Mouse (Mus musculus) liver, embryonic 13.5 days (tissue): ENCODE data around the gene Eva1a. TPM values are rescaled to one million over a fixed set of nuclear protein-coding genes. Genes with fewer than 3 reads are reported as not detected.
A peak's percentile ranks its signal among the peaks of the same experiment; 100 is the strongest.

Experiments
- ATAC-seq: fragments of 200-750 bp; cut with Nextera tagmentation; 2 replicates; pipeline ENCODE4 v1.8.0; 2017; ENCODE audit warnings: low read depth, mild to moderate bottlenecking, moderate number of reproducible peaks, moderate library complexity
- DNase-seq: peaks from one replicate; pipeline ENCODE4 v3.0.0; 2022
- H3K27ac ChIP-seq: fragments of 300-500 bp; sonication (generic); 2 replicates; pipeline ENCODE4 v1.5.1; 2015; ENCODE audit warnings: moderate library complexity, mild to moderate bottlenecking, inconsistent platforms
- H3K27me3 ChIP-seq: fragments of 300-500 bp; sonication (generic); 2 replicates; pipeline ENCODE4 v1.6.1; 2015; ENCODE audit warnings: mild to moderate bottlenecking, inconsistent platforms
- H3K36me3 ChIP-seq: fragments of 300-500 bp; sonication (generic); 2 replicates; pipeline ENCODE4 v1.6.1; 2015; ENCODE audit warnings: mild to moderate bottlenecking, inconsistent platforms
- H3K4me1 ChIP-seq: fragments of 300-500 bp; sonication (generic); replicated peaks from 2 replicates; pipeline ENCODE4 v1.6.1; 2015; ENCODE audit warnings: inconsistent platforms
- H3K4me2 ChIP-seq: fragments of 300-500 bp; sonication (generic); 2 replicates; pipeline ENCODE4 v1.6.1; 2015; ENCODE audit warnings: inconsistent platforms, mild to moderate bottlenecking, moderate library complexity
- H3K4me3 ChIP-seq: fragments of 300-500 bp; sonication (generic); replicated peaks from 2 replicates; pipeline ENCODE4 v1.5.1; 2015; ENCODE audit warnings: mild to moderate bottlenecking, inconsistent platforms
- H3K9ac ChIP-seq: fragments of 300-500 bp; sonication (generic); 2 replicates; pipeline ENCODE4 v1.6.1; 2015; ENCODE audit warnings: mild to moderate bottlenecking, inconsistent platforms
- H3K9me3 ChIP-seq: fragments of 300-500 bp; sonication (generic); replicated peaks from 2 replicates; pipeline ENCODE4 v1.6.1; 2016; ENCODE audit warnings: inconsistent platforms
- WGBS: fragments of 180-500 bp; shearing (Covaris S2); methylation state at CpG from one replicate; pipeline ENCODE4 v1.1.7; 2015; ENCODE audit not compliant: insufficient replicate concordance; 5-methylcytosine and 5-hydroxymethylcytosine counted together
- polyA plus RNA-seq: library from polyadenylated mRNA; unstranded; fragments of >200 nt; fragmentation: Nextera tagmentation; extraction: Ambion mirVana; gene quantifications from 2 replicates; pipeline ENCODE4 v1.2.1, GENCODE M21; 2015

Eva1a gene
- polyA plus RNA-seq, 1 experiment from 2014 or later, result 5.1 TPM

GRCm38 (mm10) chr6:82098456-82098855 lies 57.6 kb downstream of the Eva1a start:
- no peak overlapping the region for H3K9ac ChIP-seq
- DNase-seq, result no peak
- H3K27ac ChIP-seq, result no peak overlapping the region
- H3K27me3 ChIP-seq, result no peaks in the 10 kb centered on the region
- H3K4me2 ChIP-seq, result no peak overlapping the region
- 61% methylated on average over 1 of the region's 1 CpGs for WGBS
- no peak overlapping the region for H3K4me3 ChIP-seq
- ATAC-seq, result no peak
- H3K36me3 ChIP-seq, result no peaks in the 10 kb centered on the region
- 0 out of 2 replicates have a peak, but pooled peaks cover 2% of the 10 kb centered on the region for H3K9me3 ChIP-seq
- H3K4me1 ChIP-seq, result no peaks in the 10 kb centered on the region

GRCm38 (mm10) chr6:82110473-82110872 lies 69.6 kb downstream of the Eva1a start:
- no peaks in the 10 kb centered on the region for H3K9me3 ChIP-seq
- H3K4me1 ChIP-seq, result no peaks in the 10 kb centered on the region
- no peaks in the 10 kb centered on the region for H3K27me3 ChIP-seq
- ATAC-seq (no peak), DNase-seq (no peak)
- H3K27ac ChIP-seq, result no peak overlapping the region
- 73% methylated on average over 7 of the region's 7 CpGs for WGBS
- H3K4me3 ChIP-seq, result no peak overlapping the region
- H3K4me2 ChIP-seq, result no peak overlapping the region
- no peaks in the 10 kb centered on the region for H3K36me3 ChIP-seq
- H3K9ac ChIP-seq, result no peak overlapping the region

- 64% methylated on average over 1 of the region's 1 CpGs for WGBS
Measured at GRCm38 (mm10) chr6:82111111-82111510, 70.3 kb downstream of the Eva1a start.

GRCm38 (mm10) chr6:82111540-82111939 lies 70.7 kb downstream of the Eva1a start:
- Histone ChIP-seq H3K9ac (no peak overlapping the region), H3K4me3 (no peak overlapping the region), H3K36me3 (no peaks in the 10 kb centered on the region), H3K27me3 (no peaks in the 10 kb centered on the region), H3K4me1 (no peaks in the 10 kb centered on the region), H3K4me2 (no peak overlapping the region), H3K27ac (no peak overlapping the region), H3K9me3 (no peaks in the 10 kb centered on the region)
- 47% methylated on average over 3 of the region's 3 CpGs for WGBS
- DNase-seq (no peak), ATAC-seq (no peak)

More at GRCm38 (mm10) chr6:82111111-82111510, 70.3 kb downstream of the Eva1a start:
- H3K9me3 ChIP-seq, result no peaks in the 10 kb centered on the region
- H3K27ac ChIP-seq, result no peak overlapping the region
- no peaks in the 10 kb centered on the region for H3K36me3 ChIP-seq
- H3K9ac ChIP-seq, result no peak overlapping the region
- ATAC-seq (no peak), DNase-seq (no peak)
- H3K27me3 ChIP-seq, result no peaks in the 10 kb centered on the region
- H3K4me3 ChIP-seq, result no peak overlapping the region
- H3K4me1 ChIP-seq, result no peaks in the 10 kb centered on the region
- no peak overlapping the region for H3K4me2 ChIP-seq

GRCm38 (mm10) chr6:82112127-82113090 lies 71.6 kb downstream of the Eva1a start:
- H3K27ac ChIP-seq, result no peak overlapping the region
- no peaks in the 10 kb centered on the region for H3K36me3 ChIP-seq
- DNase-seq (no peak), ATAC-seq (no peak)
- H3K27me3 ChIP-seq, result no peaks in the 10 kb centered on the region
- H3K9ac ChIP-seq, result no peak overlapping the region
- no peaks in the 10 kb centered on the region for H3K4me1 ChIP-seq
- 67% methylated on average over 14 of the region's 14 CpGs for WGBS
- no peak overlapping the region for H3K4me2 ChIP-seq
- H3K4me3 ChIP-seq, result no peak overlapping the region
- H3K9me3 ChIP-seq, result no peaks in the 10 kb centered on the region

- Histone ChIP-seq H3K4me3 (no peak overlapping the region), H3K9me3 (no peaks in the 10 kb centered on the region), H3K27me3 (no peaks in the 10 kb centered on the region), H3K4me1 (no peaks in the 10 kb centered on the region), H3K36me3 (no peaks in the 10 kb centered on the region), H3K9ac (no peak overlapping the region), H3K27ac (no peak overlapping the region), H3K4me2 (no peak overlapping the region)
- WGBS, result 17% methylated on average over 3 of the region's 3 CpGs
- ATAC-seq, result no peak
- DNase-seq, result no peak
Measured at GRCm38 (mm10) chr6:82115335-82115965, 74.6 kb downstream of the Eva1a start.

GRCm38 (mm10) chr6:82116176-82116575 lies 75.3 kb downstream of the Eva1a start:
- no peak overlapping the region for H3K4me3 ChIP-seq
- WGBS, result 47% methylated on average over 3 of the region's 3 CpGs
- H3K9me3 ChIP-seq, result no peaks in the 10 kb centered on the region
- DNase-seq (no peak), ATAC-seq (no peak)
- no peaks in the 10 kb centered on the region for H3K36me3 ChIP-seq
- no peaks in the 10 kb centered on the region for H3K27me3 ChIP-seq
- H3K27ac ChIP-seq, result no peak overlapping the region
- H3K4me1 ChIP-seq, result no peaks in the 10 kb centered on the region
- no peak overlapping the region for H3K9ac ChIP-seq
- H3K4me2 ChIP-seq, result no peak overlapping the region

- ATAC-seq (no peak), DNase-seq (no peak)
- H3K4me2 ChIP-seq, result no peak overlapping the region
- no peak overlapping the region for H3K4me3 ChIP-seq
- no peaks in the 10 kb centered on the region for H3K27me3 ChIP-seq
- no peak overlapping the region for H3K27ac ChIP-seq
- H3K9ac ChIP-seq, result no peak overlapping the region
- no peaks in the 10 kb centered on the region for H3K9me3 ChIP-seq
- WGBS, result 62% methylated on average over 5 of the region's 5 CpGs
- H3K4me1 ChIP-seq, result no peaks in the 10 kb centered on the region
- H3K36me3 ChIP-seq, result no peaks in the 10 kb centered on the region
Measured at GRCm38 (mm10) chr6:82117871-82118270, 77.0 kb downstream of the Eva1a start.

GRCm38 (mm10) chr6:82119322-82120162 lies 78.7 kb downstream of the Eva1a start:
- H3K4me3 ChIP-seq, result no peak overlapping the region
- peak; percentile 34; the same call in 1 of the 2 replicates for ATAC-seq

GRCm38 (mm10) chr6:82125134-82125533 lies 84.3 kb downstream of the Eva1a start:
- Histone ChIP-seq H3K27me3 (no peaks in the 10 kb centered on the region), H3K27ac (no peak overlapping the region), H3K4me1 (no peaks in the 10 kb centered on the region), H3K4me3 (no peak overlapping the region), H3K9ac (no peak overlapping the region), H3K4me2 (no peak overlapping the region), H3K36me3 (no peaks in the 10 kb centered on the region), H3K9me3 (no peaks in the 10 kb centered on the region)
- DNase-seq, result no peak
- ATAC-seq, result no peak
- 78% methylated on average over 2 of the region's 2 CpGs for WGBS

More at GRCm38 (mm10) chr6:82119322-82120162, 78.7 kb downstream of the Eva1a start:
- no peaks in the 10 kb centered on the region for H3K4me1 ChIP-seq
- H3K36me3 ChIP-seq, result no peaks in the 10 kb centered on the region
- no peak overlapping the region for H3K27ac ChIP-seq
- H3K9ac ChIP-seq, result no peak overlapping the region
- no peak for DNase-seq
- no peaks in the 10 kb centered on the region for H3K9me3 ChIP-seq
- WGBS, result 23% methylated on average over 16 of the region's 16 CpGs
- H3K4me2 ChIP-seq, result no peak overlapping the region
- H3K27me3 ChIP-seq, result no peaks in the 10 kb centered on the region

GRCm38 (mm10) chr6:82127827-82128226 lies 87.0 kb downstream of the Eva1a start:
- no peak for ATAC-seq
- Histone ChIP-seq H3K27me3 (no peaks in the 10 kb centered on the region), H3K36me3 (no peaks in the 10 kb centered on the region), H3K4me1 (no peaks in the 10 kb centered on the region), H3K4me3 (no peak overlapping the region), H3K9ac (no peak overlapping the region), H3K4me2 (no peak overlapping the region), H3K9me3 (no peaks in the 10 kb centered on the region), H3K27ac (no peak overlapping the region)
- 57% methylated on average over 9 of the region's 9 CpGs for WGBS
- no peak for DNase-seq
